Mouse (Mus musculus): ENCODE results near the gene Obp2a. TPM values are rescaled to one million over a fixed set of nuclear protein-coding genes. Genes with fewer than 3 reads are reported as not detected.

The Obp2a gene
- not detected for polyA plus RNA-seq (2012; fragmentation: generic; extraction: Trizol)

GRCm38 (mm10) chr2:25699743-25700142 lies at the start of gene Obp2a:
Obp2a (plus strand) TSS chr2:25700043.

GRCm38 (mm10) chr2:25652902-25653301 lies 46.9 kb upstream of the Obp2a start, which contains the start of gene Lcn8:
Lcn8 (plus strand) TSS chr2:25653120.

GRCm38 (mm10) chr2:25657652-25658051 lies 42.2 kb upstream of the Obp2a start, which contains the start of gene Lcn5:
Lcn5 (plus strand) TSS chr2:25657952.

GRCm38 (mm10) chr2:25676486-25676885 lies 23.4 kb upstream of the Obp2a start, which contains the start of gene Lcn6:
Lcn6 (plus strand) TSS chr2:25676786.

GRCm38 (mm10) chr2:25682426-25682825 lies 17.4 kb upstream of the Obp2a start, which contains the start of gene Lcn10:
Lcn10 (plus strand) TSS chr2:25682726.

GRCm38 (mm10) chr2:25706643-25707481 lies 7.0 kb downstream of the Obp2a start, which contains the start of gene Bmyc:
Bmyc (plus strand) TSS chr2:25706739.

GRCm38 (mm10) chr2:25736709-25737108 lies 36.9 kb downstream of the Obp2a start, which contains the start of gene Obp2b:
Obp2b (plus strand) TSS chr2:25737009.

Other genes starting within 250 kb of the Obp2a start
- gene Clic3, start 243.2 kb upstream of the Obp2a start, polyA plus RNA-seq (2012; fragmentation: generic; extraction: Trizol): under 1 TPM; 0.15 to 0.94 TPM
- 10 to 100 TPM; 25.6 to 61.9 TPM for gene Paxx, start 238.9 kb upstream of the Obp2a start, polyA plus RNA-seq (2012; fragmentation: generic; extraction: Trizol)
- gene Ptgds, start 230.0 kb upstream of the Obp2a start, polyA plus RNA-seq (2012; fragmentation: generic; extraction: Trizol): under 1 TPM; 0.07 to 0.30 TPM
- not detected for gene Lcn12, start 206.1 kb upstream of the Obp2a start, polyA plus RNA-seq (2012; fragmentation: generic; extraction: Trizol)
- 10 to 100 TPM; 24.9 to 52.5 TPM for gene Fbxw5, start 199.3 kb upstream of the Obp2a start, polyA plus RNA-seq (2012; fragmentation: generic; extraction: Trizol)
- gene C8g, start 198.3 kb upstream of the Obp2a start, polyA plus RNA-seq (2012; fragmentation: generic; extraction: Trizol): 1 to 10 TPM in 1 of 2 experiments, under 1 TPM in 1; 0.85 to 9.2 TPM
- gene Traf2, start 153.1 kb upstream of the Obp2a start, polyA plus RNA-seq (2012; fragmentation: generic; extraction: Trizol): 10 to 100 TPM; 29.4 to 32.2 TPM
- 100 to 1,000 TPM; 602 to 888 TPM for gene Edf1, start 142.2 kb upstream of the Obp2a start, polyA plus RNA-seq (2012; fragmentation: generic; extraction: Trizol)
- 1 to 10 TPM in 1 of 2 experiments, under 1 TPM in 1; 0.09 to 1.1 TPM for gene Mamdc4, start 125.2 kb upstream of the Obp2a start, polyA plus RNA-seq (2012; fragmentation: generic; extraction: Trizol)
- 100 to 1,000 TPM; 104 to 192 TPM for gene Phpt1, start 124.8 kb upstream of the Obp2a start, polyA plus RNA-seq (2012; fragmentation: generic; extraction: Trizol)
- 1 to 10 TPM in 1 of 2 experiments, under 1 TPM in 1; 0.04 to 1.9 TPM for gene Ajm1, start 118.3 kb upstream of the Obp2a start, polyA plus RNA-seq (2012; fragmentation: generic; extraction: Trizol)
- gene Rabl6, start 91.5 kb upstream of the Obp2a start, polyA plus RNA-seq (2012; fragmentation: generic; extraction: Trizol): 10 to 100 TPM; 38.7 to 57.3 TPM
- 1 to 10 TPM in 1 of 2 experiments, under 1 TPM in 1; 0.82 to 1.3 TPM for gene Ccdc183, start 82.4 kb upstream of the Obp2a start, polyA plus RNA-seq (2012; fragmentation: generic; extraction: Trizol)
- gene Tmem141, start 78.0 kb upstream of the Obp2a start, polyA plus RNA-seq (2012; fragmentation: generic; extraction: Trizol): 1 to 10 TPM; 5.8 to 8.5 TPM
- gene Fcna, start 72.0 kb upstream of the Obp2a start, polyA plus RNA-seq (2012; fragmentation: generic; extraction: Trizol): under 1 TPM; 0.09 to 0.51 TPM
- not detected for gene Lcn8, start 46.9 kb upstream of the Obp2a start, polyA plus RNA-seq (2012; fragmentation: generic; extraction: Trizol)
- not detected for gene Lcn5, start 42.1 kb upstream of the Obp2a start, polyA plus RNA-seq (2012; fragmentation: generic; extraction: Trizol)
- gene Lcn6, start 23.3 kb upstream of the Obp2a start, polyA plus RNA-seq (2012; fragmentation: generic; extraction: Trizol): not detected
- gene Lcn10, start 17.3 kb upstream of the Obp2a start, polyA plus RNA-seq (2012; fragmentation: generic; extraction: Trizol): not detected
- not detected for gene Bmyc, start 6.7 kb downstream of the Obp2a start, polyA plus RNA-seq (2012; fragmentation: generic; extraction: Trizol)
- not detected for gene Obp2b, start 37.0 kb downstream of the Obp2a start, polyA plus RNA-seq (2012; fragmentation: generic; extraction: Trizol)
- not detected for gene Lcn3, start 65.5 kb downstream of the Obp2a start, polyA plus RNA-seq (2012; fragmentation: generic; extraction: Trizol)
- gene Lcn11, start 77.0 kb downstream of the Obp2a start, polyA plus RNA-seq (2012; fragmentation: generic; extraction: Trizol): not detected
- gene Gm13539, start 82.2 kb downstream of the Obp2a start, polyA plus RNA-seq (2012; fragmentation: generic; extraction: Trizol): not detected
- gene Glt6d1, start 115.8 kb downstream of the Obp2a start, polyA plus RNA-seq (2012; fragmentation: generic; extraction: Trizol): not detected
- gene Lcn9, start 123.1 kb downstream of the Obp2a start, polyA plus RNA-seq (2012; fragmentation: generic; extraction: Trizol): not detected
- gene Sohlh1, start 147.2 kb downstream of the Obp2a start, polyA plus RNA-seq (2012; fragmentation: generic; extraction: Trizol): not detected
- gene Kcnt1, start 163.7 kb downstream of the Obp2a start, polyA plus RNA-seq (2012; fragmentation: generic; extraction: Trizol): under 1 TPM in 1 of 2 experiments, not detected in 1; 0.06 TPM

All from C3H10T1/2 (cell line).